Mouse (Mus musculus) c-Kit-positive CD71-positive TER-119-negative erythroid progenitor cells, embryonic 14.5 days (primary cell): ENCODE results near the gene Stat6.
"Not testable (repeated sequence)": the region's sequence is repeated elsewhere in the genome, so short reads cannot be mapped to it uniquely, and the experiment has no call there.

Source experiments
- DNase-seq: peaks from one replicate; pipeline ENCODE4 v3.0.0-alpha.2; 2013; ENCODE audit warnings: low read depth

Gene Stat6

GRCm38 (mm10) chr10:127652906-127653638 is 10.3 kb downstream of the Stat6 start:
- DNase-seq = no peak

DNA sequence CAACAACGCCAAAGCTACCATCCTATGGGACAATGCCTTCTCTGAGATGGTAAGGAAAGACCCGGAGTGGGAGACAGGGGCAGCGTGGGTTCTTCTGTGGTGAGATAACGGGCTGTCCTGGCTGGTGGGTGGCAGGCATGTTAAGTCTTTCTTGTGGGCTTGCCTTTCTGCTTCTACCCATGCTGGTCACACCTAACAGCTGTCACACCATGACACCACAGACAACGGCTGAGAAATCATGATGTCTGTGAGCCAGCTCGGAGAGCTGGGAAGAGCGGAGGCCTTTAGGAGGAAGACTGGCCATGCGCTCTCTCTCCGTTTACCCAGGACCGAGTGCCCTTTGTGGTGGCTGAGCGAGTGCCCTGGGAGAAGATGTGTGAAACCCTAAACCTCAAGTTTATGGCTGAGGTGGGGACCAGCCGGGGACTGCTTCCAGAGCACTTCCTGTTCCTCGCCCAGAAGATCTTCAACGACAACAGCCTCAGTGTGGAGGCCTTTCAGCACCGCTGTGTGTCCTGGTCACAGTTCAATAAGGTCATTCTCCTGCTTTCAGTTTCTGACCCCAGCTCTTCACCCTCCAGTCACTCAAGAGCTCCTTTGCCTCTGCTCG is 12.3 kb downstream of the Stat6 start:
- no peak for DNase-seq

GRCm38 (mm10) chr10:127657617-127658016 is 14.8 kb downstream of the Stat6 start:
- DNase-seq = not testable (repeated sequence)

GRCm38 (mm10) chr10:127658076-127658475 is 15.3 kb downstream of the Stat6 start:
- no peak for DNase-seq

- no peak for DNase-seq
Observed at GRCm38 (mm10) chr10:127659551-127659950, 16.8 kb downstream of the Stat6 start.

DNA sequence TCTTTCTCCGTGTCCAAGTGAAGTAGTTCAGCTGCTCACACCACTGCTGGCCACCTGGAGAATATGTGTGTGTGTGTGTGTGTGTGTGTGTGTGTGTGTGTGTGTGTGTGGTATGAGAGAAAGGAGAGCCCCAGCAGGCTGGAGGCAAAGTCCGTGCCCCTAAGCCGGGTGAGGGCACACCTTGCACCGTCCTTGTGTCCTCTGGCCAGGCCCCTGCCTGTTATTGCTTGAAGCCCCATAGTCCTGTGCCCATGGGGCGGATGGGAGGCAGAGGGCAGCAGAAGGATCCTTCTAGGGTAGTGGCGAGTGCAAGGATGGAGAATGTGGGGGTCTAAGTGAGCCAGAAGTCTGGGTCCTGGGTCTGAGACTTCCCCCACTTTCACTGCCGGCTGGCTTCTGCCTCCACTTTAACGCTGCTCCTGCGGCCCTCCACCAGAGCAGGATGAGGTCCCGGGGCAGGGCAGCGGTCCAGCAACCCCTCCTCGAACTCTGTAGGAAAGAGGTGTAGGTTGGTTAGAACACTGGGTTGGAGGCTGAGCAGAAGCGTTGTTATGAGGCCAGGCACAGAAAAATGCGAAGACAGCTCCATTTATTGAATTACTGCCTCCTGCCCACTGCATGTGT is 18.6 kb downstream of the Stat6 start:
- DNase-seq = no peak

DNA sequence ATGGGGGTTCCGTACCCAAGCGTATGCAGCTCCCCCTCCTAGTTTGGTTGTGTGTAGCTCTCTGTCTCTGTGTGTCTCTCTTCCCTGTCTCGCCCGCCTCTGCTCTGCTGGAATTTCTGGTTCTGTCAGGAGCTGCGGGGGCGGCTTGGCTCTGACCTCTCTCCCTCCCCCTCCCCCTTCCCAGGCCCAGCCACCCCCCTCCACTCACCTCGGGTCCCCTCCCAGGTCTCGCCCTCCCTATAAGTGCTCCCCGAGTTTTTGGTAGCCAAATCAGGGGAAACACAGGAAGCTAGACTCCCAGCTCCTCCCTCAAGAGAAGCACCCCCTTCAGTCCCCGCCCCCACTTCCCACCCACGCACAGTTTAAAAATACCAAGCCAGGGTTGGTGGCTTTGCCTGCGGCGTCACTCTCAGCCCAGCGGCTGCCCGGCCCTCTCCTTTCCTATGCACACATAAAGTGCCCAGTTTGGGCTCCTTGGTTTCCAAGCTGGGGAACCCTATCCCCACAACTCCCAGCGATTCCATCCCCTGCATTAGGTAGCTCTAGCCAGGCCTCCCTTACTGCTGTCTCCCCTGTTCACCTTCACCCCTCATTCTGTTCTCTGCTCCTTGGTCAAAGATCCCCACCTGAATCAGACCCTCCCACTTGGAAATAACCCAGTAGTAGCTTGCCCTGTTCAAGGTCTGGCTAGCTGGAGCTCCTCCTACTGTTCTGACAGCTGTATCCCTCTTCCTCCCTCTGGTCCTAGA is 19.3 kb downstream of the Stat6 start:
- DNase-seq = no peak

GRCm38 (mm10) chr10:127662666-127663253 is 20.0 kb downstream of the Stat6 start:
- no peak for DNase-seq

- DNase-seq = no peak
Observed at GRCm38 (mm10) chr10:127663590-127663989, 20.8 kb downstream of the Stat6 start.

DNA sequence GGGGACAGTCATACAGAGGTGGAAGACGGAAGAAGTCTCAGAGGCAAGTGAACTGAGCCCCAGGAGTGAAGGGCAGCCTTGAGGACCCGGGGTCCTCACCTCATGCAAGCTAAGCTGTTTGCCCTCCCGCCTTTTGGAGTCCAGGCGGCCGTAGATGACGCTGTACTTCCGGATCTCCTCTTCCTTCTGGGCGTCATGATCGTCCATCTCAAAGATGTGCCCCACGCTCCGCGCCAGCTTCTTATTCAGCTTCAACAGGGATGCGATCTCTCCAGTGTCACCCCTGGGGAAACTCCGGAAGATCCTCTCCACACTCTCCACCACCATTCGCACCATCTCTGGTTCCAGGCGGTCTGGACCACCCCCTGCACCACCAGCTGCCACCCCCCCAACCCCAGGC is 21.4 kb downstream of the Stat6 start:
- DNase-seq = no peak

- no peak for DNase-seq
Observed at GRCm38 (mm10) chr10:127664891-127665290, 22.1 kb downstream of the Stat6 start.

- DNase-seq = no peak
Observed at GRCm38 (mm10) chr10:127665366-127666181, 22.8 kb downstream of the Stat6 start.

DNA sequence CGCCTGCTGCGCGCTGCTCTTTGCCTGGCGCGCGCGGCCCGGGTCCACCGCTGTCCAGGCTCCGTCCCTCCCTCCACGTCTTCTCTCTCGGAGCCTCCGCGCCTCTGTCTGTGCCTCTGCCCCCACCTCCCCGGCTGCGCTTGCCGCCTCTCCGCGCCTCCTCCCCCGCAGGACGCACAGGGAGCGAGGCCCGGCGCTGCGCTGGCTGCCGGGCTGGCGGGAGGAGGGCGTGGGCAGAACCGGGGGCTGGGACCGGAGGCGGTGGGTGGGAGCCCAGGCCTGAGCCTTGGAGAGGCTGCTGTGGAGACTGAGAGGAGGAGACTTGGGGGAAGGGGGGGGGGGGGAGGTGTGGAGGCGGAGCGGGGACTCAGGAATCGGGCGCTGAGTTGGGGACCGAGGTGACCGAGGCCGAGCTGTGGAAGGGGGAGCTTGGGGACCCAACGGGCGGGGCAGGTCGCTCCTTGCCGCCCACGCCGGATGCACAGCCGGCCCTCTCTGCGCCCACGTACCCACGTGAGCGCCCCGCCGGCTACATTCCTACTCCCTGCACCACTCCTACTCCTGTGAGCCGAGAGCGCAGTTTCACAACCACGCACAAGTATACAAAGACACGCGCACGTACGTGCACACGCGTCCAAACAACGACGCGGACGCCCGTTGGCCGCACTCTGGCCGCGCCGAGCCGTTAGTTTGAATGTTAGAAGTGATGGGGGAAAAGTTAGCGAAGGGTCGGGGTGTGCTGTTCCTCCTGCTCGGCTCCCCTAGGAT is 23.9 kb downstream of the Stat6 start, which contains the start of gene Nemp1:
Gene Nemp1 (plus strand): TSS at position 401 of the 768 bp plus-strand sequence.
- DNase-seq = no peak

DNA sequence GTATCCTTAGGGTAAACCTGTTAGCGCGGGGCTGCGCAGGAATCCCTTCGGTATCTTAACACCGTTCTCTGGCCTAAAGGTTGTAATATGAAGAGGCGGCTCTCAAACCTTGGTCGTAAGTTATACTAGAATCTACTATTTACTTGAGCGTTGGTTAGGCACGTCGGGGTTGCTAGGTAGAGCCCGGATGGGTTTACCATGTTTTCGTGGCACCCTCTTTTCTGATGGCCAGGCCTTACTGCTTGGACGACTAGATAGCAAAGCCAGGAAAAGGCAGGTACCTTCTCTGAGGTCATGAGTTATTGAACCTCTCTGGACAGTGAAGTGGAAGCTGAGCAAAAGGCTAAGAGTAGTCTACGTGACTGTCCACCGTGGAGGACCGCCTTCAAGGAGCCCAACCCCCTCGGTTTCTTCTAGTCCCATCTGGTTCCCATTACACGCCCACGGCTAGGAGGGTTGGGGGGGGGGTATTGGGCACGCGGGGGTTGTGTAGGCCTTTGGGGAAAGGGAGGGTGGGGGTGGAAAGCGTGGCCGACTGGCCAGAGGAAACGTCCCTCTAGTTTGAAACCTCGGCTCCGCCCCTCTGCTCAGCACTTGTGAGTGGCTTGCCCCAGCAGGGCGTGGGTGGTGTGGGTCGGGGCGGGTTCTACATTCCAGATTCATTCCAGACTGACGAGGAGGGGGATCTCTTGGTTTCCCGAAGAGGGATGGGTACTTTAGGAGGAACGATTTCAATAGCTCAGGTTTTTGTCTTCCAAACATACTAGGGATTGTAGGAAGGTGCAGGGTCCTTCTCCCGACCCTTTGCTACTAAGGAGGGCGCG is 24.7 kb downstream of the Stat6 start:
- no peak for DNase-seq

DNA sequence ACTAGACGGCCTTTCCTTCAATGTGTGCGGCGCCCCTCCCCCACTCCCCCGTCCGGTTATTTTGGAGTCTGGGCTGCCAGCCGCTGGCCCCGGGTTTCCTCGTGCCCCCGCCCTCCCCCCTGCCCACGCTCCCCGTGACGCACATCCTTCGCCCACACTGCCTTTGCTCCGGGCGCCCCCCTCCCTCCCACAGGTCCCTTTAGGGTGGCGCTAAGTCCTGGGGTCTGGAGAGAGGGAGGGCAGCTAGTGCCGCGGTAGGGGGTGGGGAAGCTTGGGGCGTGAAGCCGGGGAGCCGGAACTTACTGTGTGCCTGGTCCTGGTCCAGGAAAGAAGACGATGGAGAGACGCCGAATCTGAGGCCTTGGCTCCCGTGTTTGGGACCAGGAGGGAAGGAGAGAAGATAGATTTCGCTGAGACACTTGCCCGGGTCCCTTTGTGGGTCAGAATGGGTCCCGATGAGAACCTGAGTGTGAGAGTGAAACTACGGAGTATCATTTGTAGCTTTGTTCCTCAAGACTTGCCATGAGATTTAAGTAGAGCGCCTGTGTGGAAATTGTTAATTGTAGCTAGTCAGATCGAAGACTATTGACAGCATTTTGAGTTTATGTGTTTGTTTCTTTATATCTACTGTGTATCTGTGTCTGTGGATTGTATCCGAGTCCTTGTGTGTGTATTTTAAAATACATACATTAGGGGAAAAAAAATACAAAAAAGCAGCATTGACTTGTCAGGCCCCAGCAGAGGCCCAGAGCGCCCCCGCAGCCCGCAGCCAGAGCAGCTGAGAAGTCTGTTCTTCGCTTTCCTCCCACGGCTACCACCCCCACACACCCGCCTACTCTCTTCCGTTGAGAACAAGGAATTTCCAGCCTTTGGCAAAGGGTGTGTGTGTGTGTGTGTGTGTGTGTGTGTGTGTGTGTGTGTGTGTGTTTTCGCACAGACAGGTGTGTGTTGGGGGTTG is 25.6 kb downstream of the Stat6 start, which contains the start of gene Nab2:
Gene Nab2 (minus strand): TSS at position 476 of the 958 bp plus-strand sequence.
- no peak for DNase-seq

GRCm38 (mm10) chr10:127669170-127669569 is 26.4 kb downstream of the Stat6 start:
- no peak for DNase-seq

DNA sequence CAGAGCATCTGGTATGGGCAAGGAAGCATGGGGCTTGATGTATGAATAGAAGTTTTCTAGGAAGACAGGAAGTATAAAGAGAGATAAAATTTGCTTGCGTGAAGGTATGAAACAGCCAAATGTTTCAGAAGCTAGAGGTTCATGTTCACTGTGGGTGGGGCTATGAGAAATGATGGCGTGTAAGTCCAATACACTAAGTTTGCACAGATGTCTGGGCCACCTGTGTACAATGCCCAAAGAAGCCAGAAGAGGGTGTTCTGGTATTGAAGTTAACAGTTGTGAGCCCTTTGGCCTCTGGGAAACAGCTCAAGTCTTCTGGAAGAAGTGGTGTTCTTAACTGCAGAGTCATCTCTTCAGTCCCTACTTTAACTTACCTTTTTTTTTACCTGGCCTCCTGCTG is 27.4 kb downstream of the Stat6 start:
- no peak for DNase-seq

DNA sequence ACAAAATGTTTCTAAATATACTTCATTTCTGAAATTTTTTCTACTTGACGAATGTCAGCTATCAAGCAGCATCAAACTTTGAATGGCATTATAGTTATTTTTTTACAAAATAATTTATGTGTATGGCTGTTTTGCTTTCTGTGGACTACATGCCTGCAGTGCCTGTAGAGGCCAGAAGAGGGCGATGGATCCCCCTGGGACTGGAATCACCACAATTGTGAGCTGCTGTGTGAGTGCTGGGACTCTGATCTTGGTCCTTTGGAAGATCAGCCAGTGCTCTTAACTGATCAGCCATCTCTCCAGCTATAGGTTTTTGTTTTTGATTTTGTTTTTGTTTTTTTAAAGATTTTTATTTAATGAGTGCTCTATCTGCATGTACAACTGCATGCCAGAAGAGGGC is 28.5 kb downstream of the Stat6 start:
- DNase-seq = no peak
